Mouse (Mus musculus) T-helper 17 cell (primary cell): ENCODE measurements at regions not wholly inside any gene's neighbourhood (a gene's known extent, or its start where the extent isn't known, plus 50 kb on each side); places are given as distances from the start of the nearest gene placed in this dataset.

Experiments used
- in situ Hi-C, 2 experiments: fragments of 300-600 bp; cut with MboI, MseI; formaldehyde crosslinking; loops; 1 replicate in 1 of 2; 2 replicates in 1 of 2; pipeline ENCODE4 v1.15.1; 2025; ENCODE audit warnings: high pct_unique_total_duplicates in 2 of 2

DNA sequence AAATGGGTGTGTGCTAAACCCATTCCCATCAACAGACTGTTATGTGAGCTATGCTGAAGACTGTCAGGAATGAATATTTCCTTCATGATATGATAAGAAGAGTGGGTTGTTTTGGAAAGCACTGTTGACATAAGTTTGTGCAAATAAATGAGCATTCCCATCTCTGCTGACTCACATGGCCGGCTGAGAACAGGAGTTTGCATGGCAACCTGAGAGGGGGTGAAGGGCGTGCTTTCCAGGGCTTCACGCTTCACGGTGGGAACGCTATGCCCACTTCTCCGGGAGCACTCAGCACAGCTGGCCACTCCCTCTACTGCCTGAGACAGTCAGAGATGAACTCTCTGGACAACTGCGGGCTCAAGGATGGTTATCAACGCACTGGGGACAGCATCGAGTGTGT, 348.9 kb upstream of the Slc24a5 start:
- in situ Hi-C loops, result loop anchor here (10.0 to 25.0 kb wide), 2 partner anchors 1226 to 1968 kb away; partner anchors contain the start of gene Gabpb1 (in 1 of the 2)

DNA sequence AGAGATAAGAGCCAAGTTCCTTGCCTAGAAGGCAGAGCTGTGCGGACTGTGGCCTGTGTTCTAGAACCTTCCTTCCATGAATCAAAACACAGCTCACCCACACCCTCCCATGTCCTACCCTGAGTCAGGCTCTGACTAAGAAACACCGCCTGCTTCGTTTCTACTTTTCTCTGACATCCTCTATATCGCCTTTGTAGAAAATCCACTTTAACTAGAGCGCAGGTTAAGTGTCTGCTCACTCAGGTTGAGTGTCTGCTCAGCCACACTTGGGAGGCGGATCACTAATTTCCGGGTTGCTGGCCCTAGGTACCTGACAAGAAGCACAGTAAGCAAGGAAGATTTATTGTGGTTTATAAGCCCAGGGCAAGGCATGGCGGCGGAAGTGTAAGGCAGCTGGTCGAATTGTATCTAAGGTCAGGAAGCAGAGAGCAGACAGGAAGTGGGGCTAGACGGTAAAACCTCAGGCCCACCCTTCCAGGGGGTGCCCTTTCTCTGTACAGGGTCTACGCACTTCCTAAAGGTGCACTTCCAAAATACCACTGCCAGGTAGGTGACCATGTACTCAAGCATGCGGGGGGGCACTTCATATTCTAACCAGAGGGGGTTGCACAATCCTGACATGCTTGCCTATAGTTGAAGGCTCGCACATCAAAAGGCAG, 348.0 kb upstream of the Slc24a5 start:
- in situ Hi-C loops, result loop anchor here (5.0 to 25.0 kb wide), 3 partner anchors 37 to 1967 kb away; partner anchors contain the start of gene Gabpb1 (in 1 of the 2)

DNA sequence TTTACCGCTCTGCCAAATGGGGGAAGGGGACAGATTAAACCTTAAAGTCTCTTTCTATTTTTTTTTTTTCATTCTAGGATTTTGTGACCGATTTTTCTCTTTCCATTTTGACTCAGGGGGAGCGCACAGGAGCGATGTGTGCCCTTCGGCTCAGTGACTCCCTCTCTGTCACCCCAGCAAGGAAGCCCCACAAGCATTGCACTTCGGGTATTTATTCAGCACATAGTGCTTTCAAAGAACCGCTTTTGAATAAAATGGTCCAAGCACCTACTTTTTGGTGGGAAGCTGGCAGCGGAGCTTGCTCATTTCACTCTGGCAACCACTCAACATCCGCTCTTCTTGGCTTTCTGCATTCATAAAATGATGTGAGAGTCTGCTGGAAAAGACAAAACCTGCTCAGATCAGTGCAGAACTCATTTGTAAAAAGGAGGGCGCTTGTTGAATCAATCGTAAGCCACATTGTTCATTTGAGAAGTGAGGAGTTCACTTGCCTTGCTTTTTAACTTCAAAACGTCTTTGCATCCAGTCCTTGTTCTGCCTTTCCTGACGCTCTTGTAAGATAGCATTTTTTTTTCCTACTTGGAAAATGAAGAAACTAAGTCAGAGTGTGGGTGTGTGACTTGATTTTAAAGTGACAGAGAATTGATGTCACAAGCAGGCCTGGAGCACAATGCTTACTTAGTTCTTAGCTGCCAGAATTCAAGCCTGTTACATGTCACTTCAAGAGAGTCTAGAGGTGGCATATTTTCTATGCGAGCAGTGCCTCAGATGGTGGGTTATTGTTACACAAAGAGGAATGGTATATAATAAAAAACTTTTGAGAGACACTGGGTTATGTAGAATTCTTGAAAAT, 347.1 kb upstream of the Slc24a5 start:
- in situ Hi-C loops, result loop anchor here (5.0 to 25.0 kb wide), 2 partner anchors 36 to 1966 kb away; partner anchors contain the start of gene Gabpb1 (in 1 of the 2)

DNA sequence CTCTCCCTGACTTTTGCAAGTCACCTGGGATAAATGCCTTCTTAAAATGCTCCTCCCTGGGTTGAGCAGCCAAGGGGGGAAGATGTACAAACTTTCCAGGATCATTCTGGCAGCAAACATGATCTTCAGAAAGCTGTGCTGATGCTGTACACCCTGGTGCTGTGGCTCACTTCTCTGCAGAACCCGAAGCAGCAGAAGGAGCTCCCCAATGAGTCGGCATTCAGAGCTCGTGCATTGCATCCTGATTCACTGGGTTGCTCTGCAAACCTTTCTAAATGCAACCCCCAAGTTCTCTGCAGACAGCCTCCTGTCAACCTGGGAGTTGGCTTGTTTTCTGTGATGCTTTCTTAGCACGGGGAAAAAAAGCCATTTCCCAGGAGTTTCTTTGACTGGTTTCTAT, 343.8 kb upstream of the Slc24a5 start:
- in situ Hi-C loops, result loop anchor here (5.0 to 25.0 kb wide), 2 partner anchors 33 to 1963 kb away; partner anchors contain the start of gene Gabpb1 (in 1 of the 2)

DNA sequence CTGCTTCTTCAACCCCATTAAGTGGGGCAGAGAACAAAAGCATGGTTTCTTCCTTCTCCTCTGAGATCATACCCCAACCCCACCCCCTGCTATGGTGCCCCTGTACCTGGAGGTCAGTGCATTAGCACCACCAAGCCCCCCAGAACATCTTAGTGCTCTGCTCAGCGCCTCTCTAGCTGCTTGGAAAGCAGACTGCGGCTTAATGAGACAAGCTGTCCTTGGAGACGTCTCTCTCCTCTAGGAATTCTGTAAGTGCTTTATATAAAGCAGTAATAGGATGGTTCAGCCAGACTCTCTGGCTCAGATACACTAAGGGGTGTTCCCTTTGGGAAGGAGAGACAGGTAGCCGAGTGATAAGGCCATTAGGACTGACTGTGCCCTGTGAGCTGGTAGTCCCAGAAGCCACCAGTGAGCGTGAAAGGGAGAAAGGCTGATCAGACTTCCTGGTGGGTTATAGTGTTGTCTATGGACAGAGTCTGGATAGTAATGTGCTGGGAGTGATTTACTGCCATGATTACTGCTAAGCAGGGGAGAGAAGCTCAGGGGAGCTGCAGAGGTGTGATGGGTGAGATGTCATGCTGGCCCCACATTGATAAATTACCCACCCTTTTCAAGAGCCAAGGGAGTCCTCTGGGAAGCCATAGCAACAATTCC, 343.0 kb upstream of the Slc24a5 start:
- in situ Hi-C loops, result loop anchor here (5.0 to 25.0 kb wide), 2 partner anchors 32 to 1962 kb away; partner anchors contain the start of gene Gabpb1 (in 1 of the 2)

DNA sequence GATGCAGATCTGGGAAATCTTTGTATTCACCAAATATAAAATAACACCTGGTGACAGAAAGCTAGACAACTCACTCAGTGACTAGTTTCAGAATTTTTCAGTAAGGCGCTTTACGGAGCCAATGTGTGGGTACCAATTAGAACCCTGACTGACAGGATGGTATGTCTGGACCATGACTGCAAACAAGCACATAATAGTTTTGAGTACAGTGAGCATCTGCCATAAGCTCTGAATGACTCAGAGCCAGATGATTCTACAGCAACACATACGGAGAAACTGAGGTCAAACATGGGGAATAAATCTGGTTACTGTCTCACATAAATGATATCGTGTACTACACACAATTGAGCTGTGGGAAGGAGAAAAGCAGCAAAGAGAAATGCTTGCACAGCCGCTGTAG, 339.9 kb upstream of the Slc24a5 start:
- in situ Hi-C loops, result no loop called here

DNA sequence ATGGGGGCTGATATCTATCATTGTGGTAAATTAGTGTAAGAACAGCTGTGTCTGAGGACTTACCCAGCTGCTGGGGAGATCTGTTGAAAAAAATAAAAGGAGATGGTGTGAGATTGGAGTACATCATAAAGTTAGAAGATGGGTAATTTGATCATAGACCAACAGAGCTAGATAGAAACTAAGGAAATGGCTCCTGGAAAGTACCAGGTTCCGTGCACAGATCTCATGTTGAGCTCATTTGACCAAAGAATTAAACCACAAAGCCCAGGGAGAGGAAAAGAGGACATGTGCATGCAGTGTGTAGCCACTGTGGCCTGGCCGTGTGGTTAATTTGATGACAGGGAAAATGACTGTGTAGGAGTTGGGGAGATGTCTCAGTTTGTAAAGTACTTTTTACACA, 335.3 kb upstream of the Slc24a5 start:
- in situ Hi-C loops, result no loop called here

DNA sequence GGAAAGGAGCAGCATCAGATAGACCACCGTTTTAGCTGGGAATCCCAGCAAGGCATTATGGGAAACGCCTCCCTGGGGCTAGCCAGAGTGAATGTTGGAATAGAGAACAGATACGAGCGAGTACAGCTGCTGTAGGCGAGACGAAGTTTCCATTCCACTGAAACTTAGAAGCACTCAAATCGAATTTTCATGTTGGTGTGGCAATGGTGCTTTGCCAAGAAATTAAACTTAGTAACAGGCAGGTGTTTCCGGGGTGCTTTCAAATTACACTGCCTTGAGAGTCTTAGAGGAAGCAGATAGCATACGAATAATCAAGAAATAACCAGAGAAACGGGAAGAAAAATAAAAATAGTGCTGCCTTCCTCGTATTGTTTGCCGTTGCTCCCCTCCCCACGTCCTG, 327.1 kb upstream of the Slc24a5 start:
- in situ Hi-C loops, result loop anchor here in 1 of 2 experiments (10.0 kb wide), 1 partner anchor 264 kb away; no protein-coding TSS in a partner anchor

DNA sequence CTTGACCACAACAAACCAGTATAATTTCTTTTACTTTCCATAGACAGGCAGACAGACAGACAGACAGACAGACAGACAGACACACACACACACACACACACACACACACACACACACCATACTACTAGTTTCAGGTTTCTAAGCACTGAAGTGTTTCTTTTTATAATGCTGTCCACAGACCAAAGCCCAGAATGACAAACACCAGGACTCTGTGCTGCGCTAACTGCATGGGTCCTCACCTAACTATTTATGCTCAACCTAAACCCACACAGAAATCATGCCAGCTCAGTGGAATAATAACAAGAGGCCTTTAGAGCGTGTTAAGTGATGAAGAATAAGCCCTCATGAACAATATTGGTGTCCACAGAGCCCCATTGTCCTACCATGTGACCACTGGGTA, 325.0 kb upstream of the Slc24a5 start:
- in situ Hi-C loops, result loop anchor here in 1 of 2 experiments (10.0 kb wide), 1 partner anchor 262 kb away; no protein-coding TSS in a partner anchor

DNA sequence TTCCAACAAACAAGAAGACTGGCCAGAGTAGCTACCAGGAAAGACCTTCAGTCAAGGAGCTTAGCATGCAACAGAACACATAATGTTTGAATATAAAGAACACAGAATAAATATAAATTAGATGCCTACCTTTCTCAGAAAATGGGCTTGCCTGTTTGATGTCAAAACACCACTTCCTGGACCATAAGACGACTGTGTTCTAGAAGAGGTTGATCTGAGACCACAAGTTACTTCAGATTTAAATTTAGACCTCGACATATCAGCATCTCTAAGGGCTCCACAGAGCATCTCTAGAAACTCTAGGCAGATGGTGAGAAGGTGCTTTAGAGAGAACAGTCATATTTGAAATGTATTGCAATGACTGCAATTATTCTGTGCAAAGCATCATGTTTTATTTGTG, 322.9 kb upstream of the Slc24a5 start:
- in situ Hi-C loops, result loop anchor here in 1 of 2 experiments (10.0 kb wide), 1 partner anchor 260 kb away; no protein-coding TSS in a partner anchor

DNA sequence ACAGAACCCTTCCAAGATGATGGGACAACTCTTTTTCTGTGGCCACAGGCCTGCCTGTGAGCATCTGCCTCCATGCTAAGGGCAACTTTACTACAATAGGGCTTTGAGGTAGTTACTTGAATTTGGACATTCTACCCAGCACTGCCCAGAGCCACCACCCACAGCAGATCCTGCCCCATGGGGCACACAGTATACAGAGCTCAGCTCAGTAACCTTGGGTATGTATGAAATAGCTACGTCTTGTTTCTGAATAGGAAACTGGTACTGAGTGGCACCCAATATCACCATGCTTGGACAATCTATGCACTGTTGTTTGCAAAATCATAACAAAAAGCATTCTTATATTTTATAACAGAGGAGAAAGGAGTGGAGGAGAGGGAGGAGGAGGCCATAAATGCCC, 320.8 kb upstream of the Slc24a5 start:
- in situ Hi-C loops, result loop anchor here in 1 of 2 experiments (10.0 kb wide), 1 partner anchor 258 kb away; no protein-coding TSS in a partner anchor

DNA sequence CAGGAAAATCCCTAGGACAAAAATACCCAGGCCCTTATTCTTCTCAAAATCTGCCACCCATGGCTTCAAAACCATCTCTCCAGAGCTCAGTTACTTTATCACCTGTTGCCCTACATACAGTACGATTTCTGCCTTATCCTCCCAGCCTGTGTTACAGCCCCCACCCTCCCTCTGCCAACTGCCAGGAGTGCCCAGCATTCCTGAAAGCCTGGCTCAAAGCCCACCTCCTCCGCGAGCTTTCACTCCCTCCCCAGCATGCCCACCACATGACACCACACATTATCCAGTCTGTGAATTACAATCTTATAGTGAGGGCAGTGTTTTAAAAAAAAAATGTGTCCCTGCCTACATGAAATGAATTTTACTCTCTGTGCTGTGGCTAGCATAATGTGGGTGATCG, 320.3 kb upstream of the Slc24a5 start:
- in situ Hi-C loops, result loop anchor here in 1 of 2 experiments (10.0 kb wide), 1 partner anchor 257 kb away; no protein-coding TSS in a partner anchor

DNA sequence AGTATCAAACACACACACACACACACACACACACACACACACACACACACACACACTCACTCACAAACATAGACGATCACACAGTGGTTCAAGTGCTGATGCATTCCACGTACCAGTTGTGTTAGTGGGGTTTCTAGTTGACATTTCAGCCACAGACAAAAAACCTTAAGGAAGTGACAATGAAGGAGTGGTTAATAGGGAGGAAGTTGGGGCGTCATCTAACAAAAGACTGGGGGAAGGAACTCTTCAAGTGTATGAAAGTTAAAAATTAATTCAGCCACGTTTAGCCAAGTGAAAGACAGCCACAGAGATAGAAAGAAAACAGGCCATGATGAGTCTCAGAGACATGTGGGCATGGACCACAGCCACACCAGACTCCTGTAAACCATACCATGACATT, 316.1 kb upstream of the Slc24a5 start:
- in situ Hi-C loops, result no loop called here

DNA sequence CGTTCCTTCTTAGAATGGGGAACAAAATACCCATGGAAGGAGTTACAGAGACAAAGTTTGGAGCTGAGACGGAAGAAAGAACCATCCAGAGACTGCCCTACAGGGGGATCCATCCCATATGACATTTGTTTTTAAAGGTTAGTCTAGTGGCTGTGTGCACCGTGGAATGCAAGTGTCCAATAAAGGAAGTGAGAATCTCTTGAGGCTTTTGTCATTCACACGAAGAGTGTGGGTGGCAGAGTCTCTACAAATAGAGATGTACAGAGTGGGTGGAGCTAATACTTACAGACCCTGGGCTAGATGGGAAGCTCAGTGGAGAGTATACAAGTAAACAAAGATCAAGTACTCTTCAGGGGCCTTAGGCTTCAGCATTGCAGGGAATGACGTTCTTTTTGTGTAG, 314.2 kb upstream of the Slc24a5 start:
- in situ Hi-C loops, result no loop called here

DNA sequence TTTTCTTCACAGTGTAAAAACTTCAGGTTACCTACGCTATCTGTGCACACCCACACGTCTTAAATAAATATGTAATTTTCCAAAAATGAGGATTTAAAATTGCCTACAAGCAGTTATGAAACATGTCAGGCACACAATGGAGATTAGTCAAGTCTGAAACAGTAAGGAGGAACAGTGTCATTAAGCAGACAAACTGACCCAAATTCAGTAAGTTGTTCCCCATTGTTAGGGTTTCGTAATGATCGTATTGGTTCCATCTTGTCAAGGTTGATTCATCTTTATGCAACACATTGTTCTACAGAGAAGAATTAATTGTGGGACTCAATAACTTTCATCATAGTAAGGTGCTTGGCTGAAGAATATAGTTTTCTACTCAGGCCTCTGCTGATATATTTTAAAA, 312.7 kb upstream of the Slc24a5 start:
- in situ Hi-C loops, result loop anchor here in 1 of 2 experiments (5.0 kb wide), 1 partner anchor 33 kb away; no protein-coding TSS in a partner anchor

DNA sequence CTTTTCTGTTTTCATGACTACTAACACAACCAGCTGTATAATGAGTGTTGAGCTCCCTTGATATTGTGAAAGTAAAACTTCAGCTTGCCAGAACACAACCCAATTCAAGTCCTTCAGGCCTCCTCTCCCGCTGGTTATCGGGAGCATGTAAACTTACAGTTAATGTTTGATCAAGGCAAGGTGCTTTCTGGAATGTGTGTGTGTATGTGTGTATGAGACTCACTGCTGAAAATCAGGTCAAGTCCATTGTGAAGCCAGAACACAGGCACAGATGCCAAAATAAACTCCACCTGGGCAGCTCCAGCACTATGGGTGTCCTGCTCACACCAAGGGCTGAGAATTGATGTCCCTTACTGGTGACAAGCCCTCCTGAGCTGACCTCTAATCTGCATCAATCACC, 308.9 kb upstream of the Slc24a5 start:
- in situ Hi-C loops, result loop anchor here in 1 of 2 experiments (5.0 kb wide), 1 partner anchor 37 kb away; no protein-coding TSS in a partner anchor

DNA sequence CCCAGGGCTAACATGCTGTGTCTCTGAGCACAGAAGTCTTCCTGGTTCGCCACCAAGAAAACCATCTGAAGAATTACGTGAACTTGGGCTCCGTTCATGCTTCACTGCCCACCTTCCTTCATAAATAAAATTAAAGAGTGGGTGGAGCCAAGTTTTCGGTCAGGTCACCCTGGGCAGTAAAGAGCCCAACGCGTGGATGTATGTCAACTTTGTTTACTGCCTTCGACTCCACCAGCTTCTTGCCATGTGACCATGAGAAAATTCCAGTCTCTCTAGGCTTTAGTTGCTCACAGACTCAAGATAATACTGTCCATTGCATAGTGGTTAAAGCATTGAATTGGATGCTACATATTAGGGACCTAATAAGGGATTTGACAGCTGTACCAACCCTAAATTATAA, 304.3 kb upstream of the Slc24a5 start:
- in situ Hi-C loops, result no loop called here

DNA sequence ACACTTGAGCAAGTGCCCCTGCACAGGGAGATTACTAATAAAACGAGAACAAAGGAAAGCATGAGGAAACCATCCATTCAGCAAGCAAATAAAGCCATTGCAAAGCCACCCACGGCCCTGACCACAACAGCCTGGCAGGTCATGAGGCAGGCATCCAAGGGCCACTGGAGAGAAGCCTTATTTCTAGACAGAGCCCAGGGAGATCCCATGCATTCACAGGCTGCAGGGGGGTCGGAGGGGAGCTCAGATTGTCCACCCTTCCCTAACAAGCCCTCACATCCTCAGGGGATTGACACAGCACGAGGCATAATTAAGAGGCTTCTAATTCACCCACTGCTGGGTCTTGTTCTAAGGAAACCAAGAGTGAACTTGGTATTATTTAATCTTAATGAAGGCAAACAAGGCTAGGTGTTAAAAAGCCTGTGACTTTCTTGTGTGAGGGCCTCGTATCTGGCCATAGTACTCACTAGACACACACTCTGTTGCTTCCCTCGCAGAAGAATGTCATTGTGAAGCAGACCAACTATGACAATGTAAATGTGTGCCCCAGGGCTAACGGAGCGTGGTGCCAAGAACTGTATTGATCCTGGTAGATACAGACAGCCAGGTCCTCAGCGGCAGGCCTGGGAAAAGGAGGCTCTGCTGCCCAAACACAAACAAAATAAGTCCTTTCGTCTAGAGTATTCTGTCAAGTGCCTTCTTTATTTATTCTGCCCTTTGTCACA, 303.6 kb upstream of the Slc24a5 start:
- in situ Hi-C loops, result no loop called here

DNA sequence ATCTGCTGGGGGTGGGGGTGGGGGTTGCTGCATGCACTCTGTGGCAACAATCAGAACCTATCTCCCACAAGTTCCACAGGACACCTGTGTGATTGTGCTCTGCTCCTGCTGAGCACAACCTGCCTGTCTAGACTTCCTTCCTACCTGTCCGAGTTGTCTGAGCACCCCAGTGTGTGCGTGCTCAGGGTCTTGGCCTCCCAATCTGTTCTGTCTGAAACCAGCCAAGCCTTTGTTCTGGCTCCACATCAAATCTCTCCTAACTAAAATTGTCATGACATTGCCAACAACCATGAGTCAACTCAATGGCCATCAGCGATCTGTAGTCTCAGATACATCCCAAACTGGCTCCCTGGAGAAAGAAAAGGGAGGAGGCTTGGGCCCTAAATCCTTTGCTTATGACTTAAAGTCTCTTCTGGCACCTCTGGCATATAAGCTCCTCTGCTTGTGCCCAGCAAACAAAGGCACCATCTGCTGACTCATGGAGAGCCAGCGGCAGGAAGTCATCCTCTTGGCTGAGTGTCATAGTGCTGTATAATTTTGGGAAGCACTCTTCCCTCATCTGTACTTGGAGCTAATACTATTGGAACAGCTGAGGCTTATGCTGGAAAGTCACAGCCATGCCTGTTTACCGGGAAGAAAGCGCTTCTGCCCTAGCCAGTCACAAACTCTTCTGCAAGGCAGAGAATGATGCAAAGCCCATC, 298.5 kb upstream of the Slc24a5 start:
- in situ Hi-C loops, result no loop called here

DNA sequence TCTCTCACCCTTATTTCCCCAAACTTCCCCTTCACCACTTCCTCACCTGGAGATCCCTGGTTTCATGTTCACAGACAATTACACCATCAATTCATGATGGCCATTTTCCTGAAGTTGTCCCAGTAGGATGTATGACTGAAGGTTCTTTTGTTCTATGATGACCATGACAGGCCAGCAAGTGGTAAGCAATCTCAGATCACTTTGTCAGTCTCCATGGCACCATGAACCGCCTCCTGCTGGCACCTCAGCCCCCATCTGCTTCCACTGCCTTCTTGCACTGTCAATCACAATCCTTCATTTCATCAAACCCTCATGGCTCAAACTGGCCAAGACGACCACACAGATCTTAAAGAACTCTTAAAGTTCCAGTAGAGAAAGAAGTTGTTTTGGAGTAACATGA, 297.9 kb upstream of the Slc24a5 start:
- in situ Hi-C loops, result no loop called here
